Mouse (Mus musculus): ENCODE data around the gene Myo1a.

DNA sequence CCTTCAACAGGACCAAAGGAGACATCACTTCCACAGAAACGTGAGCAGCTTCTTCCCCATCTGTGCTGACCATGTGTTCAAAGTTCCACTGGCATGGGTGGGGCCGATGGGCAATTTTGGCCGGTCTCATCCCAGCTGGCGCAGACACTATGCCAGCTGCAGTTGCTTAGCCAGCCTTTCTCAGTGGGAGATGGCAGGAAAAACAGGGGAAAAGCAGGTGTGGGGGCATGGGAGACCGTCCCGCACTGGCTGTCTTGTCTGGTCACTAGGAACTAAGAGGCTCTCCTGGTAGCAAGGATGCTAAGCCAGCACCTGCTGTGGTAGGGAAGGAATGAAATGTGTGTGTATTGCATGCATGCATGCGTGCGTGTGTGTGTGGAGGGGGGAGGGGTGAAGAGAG, 23.5 kb downstream of the Myo1a start:
- TF ChIP-seq CTCF (IDR thresholded peaks at IDR 0.05; ENCODE audit: low read depth) (no peak), EP300 (IDR thresholded peaks at IDR 0.05; ENCODE audit: low read depth) (no peak)
